Mouse (Mus musculus): ENCODE results near the gene Zfp598. TPM values are rescaled to one million over a fixed set of nuclear protein-coding genes. Genes with fewer than 3 reads are reported as not detected.
"Not testable (repeated sequence)": the region's sequence is repeated elsewhere in the genome, so short reads cannot be mapped to it uniquely, and the experiment has no call there.

Gene Zfp598
- total RNA-seq, 2 experiments from 2014 or later: 22.6 to 29.1 TPM

DNA sequence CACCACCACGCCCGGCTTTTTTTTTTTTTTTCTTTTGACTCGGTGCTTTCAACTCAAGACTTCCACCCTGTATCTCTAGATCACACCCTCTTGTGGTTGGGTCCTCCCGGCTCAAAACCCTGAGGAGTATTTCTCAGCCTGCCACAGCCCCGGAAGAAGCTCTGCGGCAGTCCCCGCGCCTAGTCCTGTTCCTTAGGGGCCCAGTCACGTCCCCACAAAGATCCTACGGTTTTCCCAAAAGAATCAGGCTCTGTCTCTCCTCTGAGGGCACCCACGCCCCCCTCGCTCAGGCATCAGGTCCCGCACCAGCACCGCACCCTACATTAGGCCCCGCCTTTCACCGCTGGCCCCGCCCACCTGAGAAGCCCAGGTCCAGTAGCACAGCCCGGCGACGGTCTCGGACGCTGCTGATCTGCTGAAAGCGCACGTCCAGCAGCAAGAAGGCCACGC, 17.7 kb downstream of the Zfp598 start:
- ATAC-seq (replicated peaks; ENCODE audit: poor library complexity): peak; percentile 78

DNA sequence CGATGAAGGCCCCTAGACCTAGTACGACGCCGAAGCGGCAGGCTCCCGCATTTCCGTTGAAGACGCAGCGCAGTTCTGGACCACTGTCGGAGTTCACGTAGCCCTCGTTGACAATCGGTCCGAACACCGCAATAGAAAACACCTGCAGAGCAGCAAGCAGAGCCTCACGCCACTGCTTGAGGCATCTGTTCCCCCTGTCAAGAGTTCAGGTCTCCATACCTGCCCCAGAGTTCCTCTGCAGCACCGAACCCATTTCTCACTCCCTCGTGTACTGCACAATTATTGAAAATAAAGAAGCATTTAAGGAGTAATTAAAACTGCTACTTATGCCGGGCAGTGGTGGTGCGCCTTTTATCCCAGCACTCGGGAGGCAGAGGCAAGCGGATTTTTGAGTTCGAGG, 18.1 kb downstream of the Zfp598 start:
- ATAC-seq (replicated peaks; ENCODE audit: poor library complexity): no peak

DNA sequence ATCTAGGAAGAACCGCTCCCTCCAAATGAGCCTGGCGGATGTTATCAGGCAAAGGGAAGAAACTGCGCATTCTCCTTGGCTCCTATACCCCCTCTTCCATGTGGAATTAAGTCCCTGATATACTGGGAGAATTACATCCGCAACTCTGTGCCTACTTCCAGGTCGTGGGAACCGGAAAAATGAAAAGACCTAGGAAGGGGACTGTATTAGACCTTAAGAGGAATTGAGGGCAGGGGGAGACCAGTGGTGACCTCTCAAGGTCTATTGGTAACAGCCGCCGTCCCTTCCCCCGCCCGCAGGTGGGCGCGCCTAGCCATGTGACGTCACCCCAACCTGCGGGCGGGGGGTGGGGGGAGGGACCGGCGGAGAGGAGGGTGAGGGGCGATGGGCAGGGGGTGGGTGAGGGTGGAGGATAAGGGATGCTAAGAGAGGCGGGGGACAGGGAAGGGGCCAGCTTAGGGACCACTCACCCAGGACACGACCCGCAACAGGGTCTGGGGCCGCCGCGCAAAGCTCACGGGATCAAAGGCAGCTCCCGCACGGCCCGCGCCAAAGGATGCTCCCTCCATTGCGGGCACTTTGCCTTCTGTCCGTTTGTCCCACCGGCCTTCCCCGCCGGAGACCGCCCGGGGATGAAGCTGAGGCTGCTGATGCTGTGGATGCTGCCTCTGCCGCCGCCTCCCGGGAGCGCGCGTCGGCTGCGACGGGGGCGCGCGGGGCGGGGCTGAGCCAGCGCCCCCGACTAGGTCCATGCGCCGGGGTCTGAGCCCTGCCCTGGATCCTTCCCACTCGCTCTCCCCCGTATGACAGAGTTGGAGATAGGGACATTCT, 20.0 kb downstream of the Zfp598 start, which contains the start of gene Syngr3:
Syngr3 (minus strand) TSS at position 705 of the 831 bp plus-strand sequence.
- ATAC-seq (replicated peaks; ENCODE audit: poor library complexity): no peak

DNA sequence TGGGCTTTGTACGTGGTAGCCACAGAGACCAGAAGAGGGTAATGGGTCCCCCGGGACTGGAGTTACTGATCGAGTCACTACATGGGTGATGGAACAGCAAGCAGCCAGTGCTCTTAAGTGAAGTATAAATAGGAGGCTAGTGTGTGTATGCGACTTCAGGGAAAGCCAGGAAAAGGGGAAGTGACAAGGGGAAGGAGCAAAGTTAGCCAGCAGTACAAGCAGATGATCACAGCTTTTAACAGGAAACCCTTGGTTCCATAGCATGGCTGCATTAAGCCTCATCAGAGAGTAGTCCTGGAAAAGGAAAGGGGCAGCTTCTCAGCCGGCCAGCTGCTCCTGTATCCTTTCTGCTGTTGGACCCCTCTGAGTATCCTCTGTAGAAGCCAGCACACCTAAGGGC, 22.9 kb downstream of the Zfp598 start:
- ATAC-seq (replicated peaks; ENCODE audit: poor library complexity): no peak

DNA sequence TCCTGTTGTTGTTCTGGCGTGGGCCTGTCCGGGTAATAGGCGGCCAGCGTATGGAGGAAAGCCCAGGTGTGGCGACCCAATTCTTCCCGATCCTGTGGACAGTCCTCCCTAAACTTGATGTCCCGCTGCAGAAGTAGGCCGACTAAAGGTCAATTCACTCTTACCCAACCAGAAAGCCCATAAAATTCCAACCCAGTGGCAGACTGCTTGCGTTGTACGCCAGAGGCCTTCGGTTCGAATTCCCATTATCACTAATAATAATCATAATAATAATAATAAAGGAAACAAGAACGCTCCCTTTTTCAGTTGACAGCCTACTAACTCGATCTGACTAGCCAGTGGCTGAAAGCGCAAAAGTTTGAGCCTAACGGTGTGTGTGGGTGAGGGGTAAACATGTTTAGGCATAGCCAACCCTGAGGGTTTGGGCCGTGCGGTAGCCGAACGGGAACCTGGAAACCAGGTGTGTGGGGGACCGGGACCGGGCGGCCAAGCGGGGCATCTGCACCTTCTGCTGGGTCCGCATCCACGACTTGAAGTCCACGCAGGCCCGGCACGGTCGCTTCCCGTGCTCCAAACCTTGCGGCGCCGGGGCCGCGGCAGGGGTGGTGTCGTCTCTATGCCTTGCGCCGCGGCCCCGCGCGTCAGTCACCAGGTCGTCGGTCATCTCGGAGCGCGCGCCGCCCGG, 26.0 kb downstream of the Zfp598 start:
- peak; percentile 1; the same call in 1 of the 2 replicates for ATAC-seq (replicated peaks; ENCODE audit: poor library complexity)

DNA sequence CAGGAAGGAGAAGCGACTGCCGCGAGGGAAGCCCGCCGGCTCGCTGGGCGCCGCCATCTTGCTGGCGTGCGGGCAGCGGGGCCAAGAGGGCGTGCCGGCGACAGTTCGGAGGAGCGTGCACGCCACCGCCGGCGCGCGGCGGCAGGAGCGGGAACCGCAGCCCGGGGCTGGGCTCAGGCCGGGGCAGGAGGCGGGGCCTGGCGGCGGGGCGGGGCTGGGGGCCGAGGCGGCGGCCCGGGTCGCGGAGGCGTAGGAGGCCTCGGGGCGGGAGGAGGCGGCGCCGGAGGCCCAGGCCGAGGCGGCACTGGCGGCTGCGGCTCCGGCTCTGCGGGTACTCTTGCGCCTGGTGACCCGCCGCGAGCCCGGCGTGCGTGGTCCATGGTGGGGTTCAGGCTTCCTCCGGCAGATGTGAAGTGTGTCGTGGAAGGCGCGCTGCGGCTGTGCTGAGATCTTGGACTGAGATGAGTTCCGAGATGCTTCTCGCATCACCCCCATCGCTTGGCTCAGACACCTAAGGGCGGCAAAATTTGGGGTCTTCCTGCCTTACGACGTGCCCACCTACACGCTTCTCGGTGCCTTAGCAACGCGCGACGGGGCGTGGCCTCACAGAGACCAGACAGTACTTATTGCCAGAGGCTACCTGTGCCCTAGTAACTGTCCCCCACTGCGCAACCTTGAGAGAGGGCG, 26.7 kb downstream of the Zfp598 start, which contains the start of the genes Gfer and Noxo1:
Gfer (minus strand) TSS at position 146 of the 687 bp plus-strand sequence.
Noxo1 (plus strand) TSS at position 224 of the 687 bp plus-strand sequence.
- peak; percentile 81 for ATAC-seq (replicated peaks; ENCODE audit: poor library complexity)

DNA sequence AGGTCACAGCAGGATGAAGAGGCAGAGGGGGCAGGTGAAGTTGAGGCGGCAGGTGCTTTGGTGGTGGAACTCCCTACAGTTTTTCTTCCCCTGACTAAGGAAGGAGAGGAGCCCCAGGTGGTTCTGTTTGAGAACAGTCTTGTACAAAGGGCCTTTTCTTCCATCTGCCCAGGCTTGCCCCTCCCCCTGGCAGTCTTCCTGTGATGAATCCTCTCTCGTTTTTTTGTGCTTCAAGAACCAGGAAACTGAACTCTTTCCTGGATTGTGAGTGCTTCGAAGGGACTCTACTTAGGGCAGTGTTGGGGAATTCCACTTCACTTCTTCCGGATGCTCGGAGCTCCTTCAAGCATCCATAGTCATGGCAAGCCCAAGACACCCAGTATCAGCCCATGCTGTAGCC, 28.5 kb downstream of the Zfp598 start:
- ATAC-seq (replicated peaks; ENCODE audit: poor library complexity): no peak

DNA sequence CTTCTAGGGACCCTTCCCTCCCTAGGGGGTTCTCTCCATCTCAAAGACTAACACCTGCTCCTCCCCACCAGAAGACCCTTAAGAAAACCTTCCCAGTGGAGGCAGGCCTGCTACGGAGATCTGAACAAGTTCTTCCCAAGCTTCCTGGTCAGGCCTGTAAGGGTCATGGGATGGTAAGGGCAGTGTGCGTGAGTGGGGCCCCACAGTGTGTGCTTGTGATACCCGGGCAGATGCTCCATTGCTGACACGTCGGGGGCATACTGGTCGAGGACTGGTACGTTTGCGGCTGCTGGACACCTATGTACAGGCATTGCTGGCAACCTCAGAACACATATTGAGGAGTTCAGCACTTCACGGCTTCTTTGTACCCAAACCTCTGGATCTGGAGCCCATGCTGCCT, 29.2 kb downstream of the Zfp598 start:
- no peak for ATAC-seq (replicated peaks; ENCODE audit: poor library complexity)

DNA sequence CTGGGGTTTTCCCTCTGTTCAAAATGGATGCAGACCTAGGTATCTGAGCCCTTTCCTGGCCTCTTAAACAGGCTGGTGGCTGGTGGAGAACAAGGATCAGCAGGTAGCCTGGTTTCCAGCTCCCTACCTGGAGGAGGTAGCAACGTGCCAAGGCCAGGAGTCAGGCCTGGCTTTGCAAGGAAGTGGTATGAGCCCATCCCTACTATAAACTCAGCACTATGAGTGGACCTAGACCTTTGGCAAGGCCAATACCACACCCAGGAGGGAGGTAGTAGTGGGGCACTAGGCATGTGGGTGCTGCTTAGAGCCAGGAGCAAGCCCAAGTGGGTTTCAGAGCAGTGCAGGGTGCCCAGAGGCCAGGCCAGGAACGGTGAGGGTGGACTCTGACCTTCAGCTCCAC, 30.0 kb downstream of the Zfp598 start:
- ATAC-seq (replicated peaks; ENCODE audit: poor library complexity): no peak

DNA sequence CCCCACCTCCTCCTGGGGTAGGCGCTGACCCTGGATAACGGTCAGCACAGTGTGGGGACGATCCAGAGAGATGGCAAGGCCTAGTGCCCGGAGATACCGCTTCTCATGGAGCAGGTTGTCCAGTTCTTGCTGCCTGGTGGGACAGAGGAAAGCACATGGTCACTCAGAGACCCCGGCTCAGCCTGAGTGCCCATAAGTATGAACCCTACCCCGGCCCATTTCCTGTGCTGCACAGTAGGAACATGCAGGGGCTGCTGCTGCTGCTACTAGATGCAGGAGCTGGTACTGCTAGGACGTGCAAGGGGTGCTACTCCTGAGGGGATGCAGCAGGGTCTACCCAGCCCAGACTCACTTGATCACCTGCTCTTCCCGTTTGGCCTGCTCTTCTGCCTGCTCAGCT, 31.8 kb downstream of the Zfp598 start:
- ATAC-seq (replicated peaks; ENCODE audit: poor library complexity): no peak

DNA sequence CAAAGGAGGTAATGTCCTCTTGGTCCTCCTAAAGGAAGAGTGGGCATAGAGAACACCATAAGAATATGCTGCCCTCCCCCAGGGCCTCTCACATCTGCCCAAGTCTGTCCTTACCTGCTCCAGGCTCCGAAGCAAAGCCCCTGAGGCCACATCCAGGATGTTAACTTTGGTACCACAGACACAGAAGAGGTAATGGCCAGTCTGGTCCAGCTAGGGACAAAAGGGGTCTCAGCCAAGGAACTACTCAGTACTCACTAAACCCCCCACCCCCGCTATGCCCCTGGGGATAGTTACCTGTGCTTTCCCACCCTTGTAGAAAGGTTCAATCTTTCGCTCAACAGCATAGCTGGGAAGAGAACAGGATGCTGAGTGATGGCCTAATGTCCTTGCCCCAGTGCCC, 36.3 kb downstream of the Zfp598 start:
- no peak for ATAC-seq (replicated peaks; ENCODE audit: poor library complexity)

DNA sequence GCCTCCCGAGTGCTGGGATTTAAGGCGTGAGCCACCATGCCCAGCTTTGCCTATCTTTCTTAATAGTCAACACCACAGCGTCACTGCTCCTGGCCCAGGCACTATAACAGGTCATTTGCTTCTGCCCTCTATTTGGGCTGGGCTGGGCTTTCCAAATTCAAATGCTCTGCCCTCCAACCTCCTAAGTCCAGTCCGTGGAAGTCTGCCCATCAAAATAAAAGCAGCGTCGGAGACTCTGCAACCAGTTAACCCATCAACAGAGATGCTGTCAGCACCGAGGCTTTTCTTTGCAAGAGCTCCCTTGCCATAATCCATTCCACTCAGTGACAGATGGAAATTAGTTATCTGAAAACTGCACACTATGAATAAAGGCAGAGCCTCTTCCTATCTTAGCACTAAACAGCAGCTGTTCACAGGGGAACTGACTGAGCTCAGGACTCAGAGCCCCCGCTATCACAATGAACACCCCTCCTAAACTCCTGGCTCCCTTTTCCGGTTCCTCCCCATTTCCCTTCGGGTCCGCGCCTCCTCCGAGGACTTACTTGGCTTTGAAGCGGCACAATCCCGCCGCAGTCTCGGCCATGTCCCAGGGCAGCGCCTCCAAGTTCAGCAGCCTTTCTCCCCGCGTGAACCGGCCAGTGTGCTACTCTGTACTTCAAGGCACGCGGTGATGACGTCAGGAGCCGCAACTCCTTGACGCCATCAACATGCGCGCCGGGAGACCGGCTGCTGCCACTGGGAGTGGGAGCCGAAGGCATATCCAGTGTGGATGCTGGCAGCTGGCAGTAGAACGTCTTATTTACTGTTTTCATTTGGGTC, 37.7 kb downstream of the Zfp598 start, which contains the start of gene Tbl3:
Tbl3 (minus strand) TSS at position 679 of the 819 bp plus-strand sequence.
- ATAC-seq (replicated peaks; ENCODE audit: poor library complexity): peak; percentile 89

DNA sequence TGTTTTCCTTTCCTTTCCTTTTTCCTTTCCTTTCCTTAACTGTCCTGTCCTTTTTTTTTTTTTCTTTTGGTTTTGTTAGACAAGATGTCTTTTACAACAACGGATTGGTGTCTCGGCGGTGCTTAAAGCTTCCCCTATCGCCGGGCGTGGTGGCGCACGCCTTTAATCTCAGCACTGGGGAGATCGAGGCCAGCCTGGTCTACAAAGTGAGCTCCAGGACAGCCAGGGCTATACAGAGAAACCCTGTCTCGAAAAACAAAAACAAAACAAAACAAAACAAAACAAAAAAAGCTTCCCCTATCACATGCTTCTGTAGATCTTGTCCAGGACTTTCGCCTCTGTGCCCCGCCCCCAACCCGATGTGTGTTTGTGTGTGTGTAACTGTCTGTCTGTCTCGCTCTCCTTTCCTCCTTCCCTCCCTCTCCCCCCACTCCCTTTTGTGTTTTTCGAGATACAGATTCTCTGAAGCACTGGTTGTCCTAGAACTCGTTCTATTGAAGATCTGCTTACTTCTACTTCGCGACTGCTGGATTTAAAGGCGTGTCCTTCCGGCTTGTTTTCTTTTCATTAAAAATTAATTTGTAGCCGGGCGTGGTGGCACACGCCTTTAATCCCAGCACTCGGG, 38.4 kb downstream of the Zfp598 start:
- peak; percentile 13 for ATAC-seq (replicated peaks; ENCODE audit: poor library complexity)

DNA sequence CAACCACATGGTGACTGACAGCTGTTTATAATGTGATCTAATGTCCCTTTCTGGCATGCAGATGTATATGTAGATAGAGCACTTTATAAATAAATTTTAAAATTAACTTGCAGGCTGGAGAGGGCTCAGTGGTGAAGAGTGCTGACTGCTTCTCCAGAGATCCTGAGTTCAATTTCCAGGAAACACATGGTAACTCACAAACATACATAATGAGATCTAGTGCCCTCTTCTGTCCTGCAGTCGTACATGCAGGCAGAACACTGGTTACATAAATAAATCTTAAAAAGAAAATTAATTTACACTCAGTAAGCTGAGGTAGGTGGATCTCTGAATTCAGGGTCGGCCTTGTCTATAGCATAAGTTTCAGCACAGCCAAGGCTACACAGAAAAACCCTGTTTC, 39.2 kb downstream of the Zfp598 start:
- ATAC-seq (replicated peaks; ENCODE audit: poor library complexity): peak; percentile 64

DNA sequence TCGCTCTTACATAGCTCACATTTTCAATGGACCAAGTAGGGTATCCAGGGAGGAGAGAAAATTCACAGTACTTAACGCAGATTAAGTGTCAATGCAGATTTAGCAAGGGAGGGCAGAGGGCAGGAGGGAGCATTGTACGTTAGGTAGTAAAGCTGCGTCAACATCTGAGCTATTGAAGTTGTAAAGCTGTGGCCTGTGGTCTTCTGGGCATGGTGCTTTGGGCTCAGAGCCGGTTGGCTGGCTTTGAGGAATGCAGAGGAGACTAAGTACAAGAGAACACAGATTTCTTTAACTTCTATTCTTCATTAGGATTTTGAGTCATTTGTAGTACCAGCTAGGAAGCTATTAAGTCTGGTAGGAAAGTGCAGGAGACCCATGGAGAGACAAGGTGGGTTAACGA, 46.1 kb downstream of the Zfp598 start:
- ATAC-seq (replicated peaks; ENCODE audit: poor library complexity): no peak

DNA sequence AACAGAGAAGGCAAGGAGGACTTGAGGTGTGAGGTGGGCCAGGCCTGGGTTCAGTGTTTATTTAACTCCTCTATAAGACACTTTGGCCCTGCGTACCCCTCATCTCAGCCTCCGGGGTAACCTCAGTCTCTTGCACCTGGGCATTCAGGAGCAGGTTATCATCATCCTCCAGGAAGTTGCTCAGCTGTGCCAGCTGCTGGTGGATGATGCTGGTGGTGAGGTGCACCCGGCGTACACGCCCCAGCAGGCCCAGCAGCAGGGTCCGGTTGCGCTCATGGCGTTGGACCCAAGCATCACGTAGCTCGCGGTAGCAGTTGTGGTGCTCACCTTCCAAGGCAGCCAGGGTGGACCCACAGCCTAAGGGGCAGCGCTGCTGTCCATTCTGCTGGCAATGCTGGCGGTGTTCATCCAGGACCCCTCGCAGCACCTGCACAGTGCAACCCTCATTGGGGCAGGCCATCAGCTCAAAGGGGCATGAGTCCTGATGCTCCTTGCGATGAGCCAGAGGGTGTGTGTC, 46.7 kb downstream of the Zfp598 start:
- no peak for ATAC-seq (replicated peaks; ENCODE audit: poor library complexity)

DNA sequence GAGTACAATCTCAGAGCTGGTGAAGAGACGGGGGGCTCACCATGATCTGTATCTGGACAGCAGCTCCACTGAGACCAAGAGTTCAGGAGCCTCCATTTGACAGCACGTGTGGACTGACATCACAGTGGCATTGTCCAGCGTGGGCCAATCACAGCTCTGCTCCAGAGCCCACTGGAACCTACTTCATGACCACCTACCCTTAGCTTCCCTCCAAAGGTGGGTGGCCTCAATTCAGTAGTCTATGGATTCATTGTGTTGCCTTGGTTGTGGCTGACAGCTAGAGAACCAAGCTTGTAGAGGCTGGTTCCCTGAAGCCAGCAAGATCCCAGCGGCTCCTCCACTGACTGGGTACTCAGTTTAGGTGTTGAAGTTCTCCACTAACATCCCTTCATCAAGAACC, 48.5 kb downstream of the Zfp598 start, which contains the start of the genes Rnf151 and Rps2:
Rnf151 (minus strand) TSS at position 121 of the 400 bp plus-strand sequence.
Rps2 (plus strand) TSS at position 174 of the 400 bp plus-strand sequence.
- ATAC-seq (replicated peaks; ENCODE audit: poor library complexity): no peak

DNA sequence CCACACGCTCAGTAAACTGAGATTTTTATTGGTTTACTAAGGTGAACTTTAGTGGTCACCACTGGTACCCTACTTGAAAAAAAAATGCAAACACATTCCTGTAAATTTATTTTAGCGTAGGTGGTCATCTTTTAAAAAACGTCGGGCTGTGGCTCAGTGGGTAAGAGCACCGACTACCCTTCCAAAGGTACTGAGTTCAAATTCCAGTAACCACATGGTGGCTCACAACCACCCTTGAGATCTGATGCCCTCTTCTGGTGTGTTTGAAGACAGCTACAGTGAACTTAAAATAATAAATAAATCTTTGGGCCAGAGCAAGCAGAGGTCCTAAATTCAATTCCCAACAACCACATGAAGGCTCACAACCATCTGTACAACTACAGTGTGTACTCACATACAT, 49.5 kb downstream of the Zfp598 start:
- not testable (repeated sequence) for ATAC-seq (replicated peaks; ENCODE audit: poor library complexity)

DNA sequence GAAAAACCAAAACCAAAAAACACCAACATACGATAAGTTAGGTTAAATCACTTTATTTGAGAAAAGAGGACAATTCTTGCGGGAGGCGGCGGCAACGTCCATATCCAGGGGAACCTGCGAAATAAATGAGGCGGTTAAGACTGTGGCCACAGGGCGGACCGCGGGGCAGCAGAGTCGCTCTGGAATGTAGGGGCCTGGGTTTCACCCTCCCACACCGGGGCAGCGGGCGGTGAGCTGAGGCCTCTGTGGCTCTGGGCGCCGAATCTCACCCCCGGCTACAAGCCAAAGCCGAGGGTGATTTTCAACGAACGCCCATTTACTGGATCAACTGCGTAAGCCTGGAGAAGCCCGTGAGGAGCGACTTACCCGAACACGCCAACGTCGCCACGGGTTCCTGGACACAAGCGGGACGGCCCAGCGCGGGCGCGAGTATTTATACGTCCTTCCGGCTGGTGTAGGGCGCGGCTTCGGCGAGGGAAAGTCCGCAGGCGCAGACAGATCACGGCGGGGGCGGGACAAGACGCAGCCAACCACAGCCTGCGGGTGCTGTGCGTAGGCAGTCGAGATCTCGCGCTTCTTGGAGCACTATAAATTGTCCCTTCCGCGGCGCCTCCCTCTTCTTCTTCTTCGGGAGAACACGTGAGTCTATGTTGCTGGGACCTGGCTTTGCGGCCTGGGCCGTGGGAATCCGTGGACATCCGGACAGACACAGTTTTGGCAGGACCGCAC, 50.2 kb downstream of the Zfp598 start:
- peak; percentile 79 for ATAC-seq (replicated peaks; ENCODE audit: poor library complexity)

Data from megakaryocyte progenitor cell, adult 5-6 weeks (primary cell).